Mouse (Mus musculus): ENCODE results near the gene Mon1a.
A peak's percentile ranks its signal among the peaks of the same experiment; 100 is the strongest.

Mon1a gene

GRCm38 (mm10) chr9:107887804-107888266 is at the start of gene Mon1a:
Gene Mon1a, plus strand, starts transcription at chr9:107888151.
- DNase-seq: peak; percentile 72

GRCm38 (mm10) chr9:107838869-107839268 is 49.1 kb upstream of the Mon1a start:
- DNase-seq: no peak

DNA sequence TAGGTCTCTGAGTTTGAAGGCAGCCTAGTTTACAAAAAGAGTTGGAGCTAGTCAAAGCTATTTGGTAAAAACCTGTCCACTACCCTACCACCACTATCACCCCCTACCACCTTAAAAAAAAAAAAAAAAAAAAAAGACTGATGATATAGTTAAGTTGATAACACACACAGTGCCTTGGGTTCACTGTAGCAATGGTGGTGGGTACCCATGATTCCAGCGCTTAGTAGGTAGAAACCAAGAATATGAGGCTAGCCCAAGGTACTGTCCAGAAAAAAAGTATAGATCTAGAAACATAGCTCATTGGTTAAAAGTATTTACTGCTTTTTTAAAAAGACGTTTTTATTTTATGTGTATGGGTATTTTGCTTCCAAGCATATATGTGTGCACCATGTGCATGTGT is 45.2 kb upstream of the Mon1a start:
- no peak for DNase-seq

DNA sequence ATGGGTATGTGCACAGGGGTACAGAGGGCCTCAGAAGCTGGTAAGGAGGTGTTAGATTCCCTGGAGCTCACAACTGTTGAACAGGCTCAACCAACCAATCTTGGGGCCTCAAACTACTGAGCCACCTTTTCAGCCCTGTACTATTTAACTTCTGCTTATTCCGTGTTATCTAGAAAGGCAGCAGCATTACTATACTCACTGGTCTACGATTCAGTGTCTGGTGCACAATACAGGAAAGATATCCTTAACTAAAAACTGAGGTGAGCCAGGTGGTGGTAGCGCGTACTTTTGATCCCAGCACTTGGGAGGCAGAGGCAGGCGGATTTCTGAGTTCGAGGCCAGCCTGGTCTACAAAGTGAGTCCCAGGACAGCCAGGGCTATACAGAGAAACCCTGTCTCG is 39.0 kb upstream of the Mon1a start:
- DNase-seq: no peak

DNA sequence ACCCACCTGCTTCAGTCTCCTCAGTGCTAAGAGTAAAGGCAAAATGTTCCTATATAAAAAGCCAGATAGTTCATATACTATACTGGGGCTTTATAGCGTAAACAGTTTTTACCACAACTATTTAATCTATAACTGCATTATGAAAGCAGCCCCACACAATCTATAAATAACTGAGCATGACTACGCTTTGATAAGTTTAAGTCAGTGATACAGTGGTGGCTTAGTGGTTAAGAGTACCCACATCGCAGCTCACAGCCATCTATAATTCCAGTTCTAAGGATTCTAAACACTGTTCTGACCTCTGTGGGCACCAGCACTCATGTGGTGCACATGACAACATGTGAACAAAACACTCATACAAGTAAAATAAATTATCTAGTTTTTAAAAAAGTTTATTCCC is 29.6 kb upstream of the Mon1a start:
- no peak for DNase-seq

DNA sequence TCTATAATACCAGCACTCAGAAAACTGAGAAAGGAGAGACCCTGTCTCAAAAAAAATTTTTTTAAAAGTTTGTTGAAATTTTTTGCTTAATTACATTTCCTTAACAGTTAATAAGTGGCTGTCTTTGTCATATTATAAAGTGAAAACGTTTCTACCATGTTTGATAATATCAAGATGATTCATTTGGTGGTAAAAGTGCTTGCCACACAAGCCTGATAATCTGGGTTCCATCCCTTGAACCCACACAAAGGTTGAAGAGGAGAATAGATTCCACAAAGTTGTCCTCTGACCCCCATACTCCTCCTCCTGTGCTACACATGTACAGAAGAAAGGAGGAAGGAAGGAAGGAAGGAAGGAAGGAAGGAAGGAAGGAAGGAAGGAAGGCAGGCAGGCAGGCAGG is 23.5 kb upstream of the Mon1a start:
- no peak for DNase-seq

GRCm38 (mm10) chr9:107866081-107866480 is 21.9 kb upstream of the Mon1a start:
- DNase-seq: no peak

GRCm38 (mm10) chr9:107872350-107873098 is 15.4 kb upstream of the Mon1a start:
- DNase-seq: peak; percentile 90

DNA sequence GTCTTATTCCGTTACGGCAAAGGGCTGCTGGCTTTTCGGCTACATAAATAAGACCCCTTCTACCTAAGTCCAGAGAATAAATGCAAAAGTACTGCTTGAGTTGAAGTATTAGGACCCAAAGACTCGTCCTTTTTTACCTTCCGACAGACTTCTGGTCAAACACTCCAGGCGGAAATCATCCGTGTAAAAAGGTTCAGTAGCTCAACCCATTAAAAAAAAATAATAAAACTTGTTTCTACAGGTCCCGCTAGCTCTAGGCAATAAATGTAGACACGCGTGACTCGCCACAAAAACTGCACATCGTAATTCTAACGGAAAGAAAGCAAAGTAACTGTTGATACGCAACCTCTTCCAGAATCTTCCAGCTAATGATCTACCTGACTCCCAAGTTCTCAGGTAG is 14.8 kb upstream of the Mon1a start, which contains the start of gene Rbm6:
TSS of gene Rbm6 (minus strand) at position 101 of the 400 bp plus-strand sequence.
- DNase-seq: no peak

- DNase-seq: no peak
These were observed 7.5 kb upstream of the Mon1a start for GRCm38 (mm10) chr9:107880411-107880810.

DNA sequence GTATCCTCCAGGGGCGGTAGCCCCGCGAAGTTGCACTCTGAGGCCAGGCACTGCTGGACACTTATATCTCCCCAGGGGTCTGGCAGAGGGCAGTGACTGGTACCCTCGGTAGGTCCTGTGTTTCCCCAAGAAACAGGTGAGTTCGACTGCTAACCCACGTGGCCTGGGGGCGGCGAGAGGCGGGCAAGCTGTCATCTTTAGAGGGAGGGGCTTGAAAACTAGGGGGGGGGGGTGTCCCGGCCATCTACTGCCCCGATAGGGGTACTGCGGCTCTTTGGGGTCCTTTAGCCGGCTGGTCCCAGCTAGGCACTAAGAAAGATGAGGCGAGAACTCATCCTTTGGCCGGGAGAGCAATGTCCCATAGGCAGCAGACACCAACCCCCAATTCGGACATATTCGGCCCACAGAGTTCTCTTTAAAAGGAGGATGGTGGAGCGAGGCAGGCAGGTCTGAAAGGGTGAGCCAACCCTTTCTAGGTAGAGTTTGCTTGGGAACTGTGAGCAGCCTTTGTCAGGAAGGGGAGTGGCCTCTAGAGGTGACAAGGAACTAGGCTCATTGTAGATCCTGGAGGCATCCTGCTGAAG is 408 bp downstream of the Mon1a start:
- peak; percentile 63 for DNase-seq

DNA sequence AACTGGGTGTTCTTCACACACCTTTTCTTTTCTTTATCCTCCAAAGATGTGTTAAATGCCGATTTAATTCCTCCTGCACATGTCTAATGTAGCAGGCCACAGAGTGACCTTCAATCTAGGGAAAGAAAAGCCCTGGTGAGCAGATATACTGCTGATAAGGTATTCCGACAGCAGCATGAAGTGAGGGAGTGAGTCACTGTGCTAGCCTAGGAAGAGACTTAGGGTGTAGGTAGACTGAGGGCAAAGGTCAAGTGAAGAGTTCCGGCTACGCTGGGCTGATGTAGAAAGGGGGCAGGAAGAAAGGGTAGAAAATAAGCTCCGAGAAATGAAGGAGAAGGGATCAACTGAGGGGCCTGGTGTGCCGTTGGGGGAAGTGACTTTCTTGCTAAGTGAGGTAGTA is 2.3 kb downstream of the Mon1a start:
- DNase-seq: no peak

DNA sequence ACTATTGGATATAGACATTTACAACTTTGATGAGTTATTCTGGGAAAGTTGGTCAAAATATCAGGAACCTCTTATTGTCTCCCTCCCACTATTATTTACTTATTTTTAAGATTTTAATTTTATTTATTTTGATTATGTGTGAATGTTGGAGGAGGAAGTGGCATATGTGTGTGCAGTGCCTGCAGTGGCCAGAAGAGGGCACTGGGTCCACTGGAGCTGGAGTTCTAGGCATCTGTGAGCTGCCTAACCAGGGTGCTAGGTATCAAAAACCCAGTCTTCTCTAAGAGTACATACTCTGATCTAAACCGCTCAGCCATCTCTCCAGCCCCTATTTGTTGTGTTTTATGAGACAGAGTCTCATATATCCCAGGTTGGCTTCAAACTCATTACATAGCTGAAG is 3.1 kb downstream of the Mon1a start:
- no peak for DNase-seq

GRCm38 (mm10) chr9:107898563-107898962 is 10.6 kb downstream of the Mon1a start:
- DNase-seq: no peak

- no peak for DNase-seq
These were observed 11.9 kb downstream of the Mon1a start for GRCm38 (mm10) chr9:107899855-107900254.

DNA sequence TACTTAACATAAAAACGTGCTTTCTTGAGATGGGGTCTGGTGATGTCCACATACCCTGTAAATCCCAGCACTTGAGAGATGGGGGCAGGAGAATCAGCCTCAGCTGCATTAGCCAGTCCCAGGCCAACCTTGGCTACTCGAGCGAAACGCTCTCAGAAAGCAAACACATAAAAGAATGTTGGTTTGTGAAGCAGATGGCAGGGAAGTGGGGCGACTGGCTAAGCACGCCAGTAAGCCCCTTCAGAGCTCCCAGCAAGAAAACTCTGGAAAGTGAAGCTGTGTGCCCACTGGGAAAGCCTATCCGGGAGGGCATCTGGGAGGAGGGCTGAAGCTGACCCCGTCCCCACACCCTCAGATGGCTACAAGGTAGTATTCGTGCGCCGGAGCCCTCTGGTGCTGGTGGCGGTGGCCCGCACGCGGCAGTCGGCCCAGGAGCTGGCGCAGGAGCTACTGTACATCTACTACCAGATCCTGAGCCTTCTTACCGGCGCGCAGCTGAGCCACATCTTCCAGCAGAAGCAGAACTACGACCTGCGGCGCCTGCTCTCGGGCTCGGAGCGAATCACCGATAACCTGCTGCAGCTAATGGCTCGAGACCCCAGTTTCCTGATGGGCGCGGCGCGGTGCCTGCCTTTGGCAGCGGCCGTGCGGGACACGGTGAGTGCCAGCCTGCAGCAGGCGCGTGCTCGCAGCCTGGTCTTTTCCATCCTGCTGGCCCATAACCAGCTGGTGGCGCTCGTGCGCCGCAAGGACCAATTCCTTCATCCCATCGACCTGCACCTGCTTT is 13.1 kb downstream of the Mon1a start:
- peak; percentile 89 for DNase-seq

- no peak for DNase-seq
These were observed 13.6 kb downstream of the Mon1a start for GRCm38 (mm10) chr9:107901627-107901914.

- peak; percentile 91 for DNase-seq
These were observed 16.8 kb downstream of the Mon1a start for GRCm38 (mm10) chr9:107904726-107905125.

DNA sequence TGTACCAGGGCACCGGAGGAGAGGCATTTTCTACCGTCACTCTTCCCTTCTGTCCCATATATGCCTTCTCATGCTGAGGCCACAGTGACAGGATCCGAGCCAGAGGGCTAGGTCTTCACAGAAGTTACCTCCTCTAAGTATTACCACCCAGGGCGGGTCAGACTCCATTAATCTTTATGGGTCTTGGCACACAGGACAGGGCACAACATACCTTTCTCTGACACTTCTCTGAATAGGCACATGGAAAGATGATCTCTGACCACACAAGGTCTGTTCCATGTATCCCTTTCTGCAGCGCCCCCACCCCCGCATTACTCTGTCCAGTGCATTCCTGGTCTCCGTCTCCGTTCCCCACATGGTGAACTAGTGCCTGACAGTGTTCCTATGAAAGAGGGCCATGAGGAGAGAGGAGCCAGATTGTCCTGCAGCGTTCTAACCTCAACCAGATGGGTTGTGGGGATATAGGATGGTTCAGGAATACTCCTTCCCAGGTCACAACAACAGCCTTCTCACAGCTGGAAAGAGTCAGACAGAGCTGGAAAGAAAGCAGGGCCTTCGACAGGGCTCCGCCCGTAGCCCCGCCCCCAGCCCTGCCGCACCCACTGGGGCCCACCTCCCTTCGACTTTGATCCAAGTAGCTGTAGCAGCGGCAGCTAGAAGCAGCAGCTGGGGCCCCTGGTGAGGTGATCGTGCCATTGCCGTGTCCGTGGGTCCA is 18.5 kb downstream of the Mon1a start, which contains the start of gene Mst1r:
TSS of gene Mst1r (plus strand) at position 622 of the 715 bp plus-strand sequence.
- DNase-seq: no peak

- DNase-seq: no peak
These were observed 19.2 kb downstream of the Mon1a start for GRCm38 (mm10) chr9:107906967-107907800.

DNA sequence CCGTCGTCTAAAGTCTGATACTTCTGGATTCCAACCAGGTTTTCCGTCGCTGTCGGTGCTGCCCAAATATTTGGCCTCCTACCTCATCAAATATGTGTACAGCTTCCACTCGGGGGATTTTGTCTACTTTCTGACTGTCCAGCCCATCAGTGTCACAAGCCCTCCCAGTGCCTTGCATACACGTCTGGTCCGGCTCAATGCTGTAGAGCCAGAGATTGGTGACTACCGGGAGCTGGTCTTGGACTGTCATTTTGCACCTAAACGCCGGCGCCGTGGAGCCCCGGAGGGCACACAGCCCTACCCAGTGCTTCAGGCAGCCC is 19.8 kb downstream of the Mon1a start:
- no peak for DNase-seq

GRCm38 (mm10) chr9:107908410-107909158 is 20.6 kb downstream of the Mon1a start:
- no peak for DNase-seq

Data from right cerebral cortex, postnatal 4 days (tissue).